10 mouse cellular contexts compared by ENCODE assay signal in the genomic region with DNA sequence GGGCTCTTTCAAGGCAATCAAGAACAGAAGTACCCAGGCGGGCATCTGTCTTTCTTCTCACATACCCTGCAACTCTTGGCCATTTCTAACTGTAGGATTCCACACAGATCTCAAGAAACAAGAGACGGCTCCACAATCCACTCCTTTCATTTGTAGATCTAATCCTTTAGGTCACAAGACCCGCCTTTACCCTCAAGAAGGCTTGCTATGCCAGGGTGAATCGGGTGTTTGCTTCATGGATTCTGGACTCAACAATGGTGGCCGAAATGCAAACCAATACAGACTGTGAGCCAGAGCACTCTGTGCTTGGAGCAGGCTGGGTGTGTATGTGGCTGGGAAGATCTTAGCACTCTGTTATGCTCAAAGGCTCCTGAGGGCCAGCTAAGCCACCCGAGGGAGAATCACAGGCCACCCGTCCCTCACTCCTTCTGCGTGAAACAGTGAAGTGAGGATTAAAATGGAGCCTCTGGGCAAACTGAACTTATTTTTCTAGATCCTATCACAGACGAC.
A peak's percentile ranks its signal among the peaks of the same experiment; 100 is the strongest.
DNase-seq lines count a peak whose midpoint lies in the region; ATAC-seq lines count a peak whose summit lies in the region.
"Had no signal": no experiment of that assay in that cellular context is flagged by ENCODE, and none has a peak within 500 bp of the region (broad histone marks: within the 10 kb centered on the region; RNA-seq: fewer than 3 reads in every experiment).

No protein-coding gene starts in this region.

- WGBS in lung, embryonic 15.5 days = 50% methylated on average over 9 of the region's 9 CpGs
- WGBS in forebrain, embryonic 15.5 days = 15% methylated on average over 9 of the region's 9 CpGs
- 65% methylated on average over 9 of the region's 9 CpGs for WGBS in limb, embryonic 13.5 days
- WGBS in stomach, embryonic 16.5 days = 52% methylated on average over 9 of the region's 9 CpGs

- H3K9ac ChIP-seq in lung, embryonic 15.5 days = no peak overlapping the region
- H3K9ac ChIP-seq in forebrain, embryonic 15.5 days (replicated peaks) = peak overlapping the region; percentile 31; the same call in 1 of the 2 replicates
- peak overlapping the region; percentile 48; the same call in 1 of the 2 replicates for H3K9ac ChIP-seq in limb, embryonic 13.5 days
- peak overlapping the region; percentile 54 for H3K9ac ChIP-seq in stomach, embryonic 16.5 days (ENCODE audit: low read length)
- H3K9ac ChIP-seq: liver, embryonic 13.5 days had no signal

- no peaks in the 10 kb centered on the region for H3K9me3 ChIP-seq in lung, embryonic 15.5 days
- H3K9me3 ChIP-seq in forebrain, embryonic 15.5 days = no peaks in the 10 kb centered on the region
- no peaks in the 10 kb centered on the region for H3K9me3 ChIP-seq in limb, embryonic 13.5 days
- H3K9me3 ChIP-seq in stomach, embryonic 16.5 days (replicated peaks; ENCODE audit: control insufficient read depth, low read length) = no peaks in the 10 kb centered on the region
- H3K9me3 ChIP-seq: G1E; liver, embryonic 13.5 days had no signal

- peaks cover 52% of the 10 kb centered on the region for H3K4me1 ChIP-seq in lung, embryonic 15.5 days
- peaks cover 67% of the 10 kb centered on the region for H3K4me1 ChIP-seq in forebrain, embryonic 15.5 days
- H3K4me1 ChIP-seq in limb, embryonic 13.5 days = peaks cover 60% of the 10 kb centered on the region
- H3K4me1 ChIP-seq in stomach, embryonic 16.5 days (ENCODE audit: control insufficient read depth, insufficient read depth, low read length) = peaks cover 15% of the 10 kb centered on the region

- peak overlapping the region; percentile 16 for H3K4me2 ChIP-seq in lung, embryonic 15.5 days
- peak overlapping the region; percentile 18 for H3K4me2 ChIP-seq in forebrain, embryonic 15.5 days (replicated peaks)
- peak overlapping the region; percentile 23 for H3K4me2 ChIP-seq in limb, embryonic 13.5 days (replicated peaks)
- H3K4me2 ChIP-seq in stomach, embryonic 16.5 days (ENCODE audit: low read depth, low read length) = peak overlapping the region; percentile 27; the same call in 1 of the 2 replicates
- H3K4me2 ChIP-seq: liver, embryonic 13.5 days had no signal

- no peak for DNase-seq in lung, postnatal 10 days
- DNase-seq in c-Kit-positive CD71-positive TER-119-positive erythroid progenitor cells, embryonic 14.5 days (ENCODE audit: low spot score) = no peak
- DNase-seq: adrenal gland, postnatal 25 days; liver, embryonic 13.5 days had no signal

- ATAC-seq in lung, embryonic 15.5 days (ENCODE audit: borderline replicate concordance, extremely low read depth, low FRiP score, low TSS enrichment) = no peak
- peak; percentile 31 for ATAC-seq in forebrain, embryonic 15.5 days (replicated peaks)
- ATAC-seq in limb, embryonic 13.5 days (ENCODE audit: low FRiP score, low read depth) = 0 out of 2 replicates have a peak, but pooled peaks have one; percentile 2
- ATAC-seq in stomach, embryonic 16.5 days (ENCODE audit: insufficient read depth, low FRiP score) = no peak
- no peak for ATAC-seq in megakaryocyte, adult 5-6 weeks (ENCODE audit: poor library complexity, severe bottlenecking)

- no peaks in the 10 kb centered on the region for H3K27me3 ChIP-seq in lung, embryonic 15.5 days
- H3K27me3 ChIP-seq in forebrain, embryonic 15.5 days = no peaks in the 10 kb centered on the region
- H3K27me3 ChIP-seq in limb, embryonic 13.5 days = no peaks in the 10 kb centered on the region
- H3K27me3 ChIP-seq in stomach, embryonic 16.5 days (ENCODE audit: control insufficient read depth, insufficient read depth, low read length) = no peaks in the 10 kb centered on the region
- H3K27me3 ChIP-seq: liver, embryonic 13.5 days had no signal

- no peak overlapping the region for H3K4me3 ChIP-seq in lung, embryonic 15.5 days
- no peak overlapping the region for H3K4me3 ChIP-seq in forebrain, embryonic 15.5 days
- no peak overlapping the region for H3K4me3 ChIP-seq in limb, embryonic 13.5 days
- H3K4me3 ChIP-seq in stomach, embryonic 16.5 days (replicated peaks; ENCODE audit: low read length) = no peak overlapping the region
- H3K4me3 ChIP-seq: liver, embryonic 13.5 days had no signal

- peak overlapping the region; percentile 65 for H3K27ac ChIP-seq in lung, embryonic 15.5 days
- peak overlapping the region; percentile 89 for H3K27ac ChIP-seq in forebrain, embryonic 15.5 days (replicated peaks)
- H3K27ac ChIP-seq in limb, embryonic 13.5 days = 0 out of 2 replicates have a peak overlapping the region, but pooled peaks have one; percentile 28
- peak overlapping the region; percentile 85 for H3K27ac ChIP-seq in stomach, embryonic 16.5 days (ENCODE audit: low read length)
- H3K27ac ChIP-seq: liver, embryonic 13.5 days had no signal

- H3K36me3 ChIP-seq in lung, embryonic 15.5 days = no peaks in the 10 kb centered on the region
- H3K36me3 ChIP-seq in forebrain, embryonic 15.5 days = no peaks in the 10 kb centered on the region
- H3K36me3 ChIP-seq in limb, embryonic 13.5 days = peaks cover 11% of the 10 kb centered on the region
- no peaks in the 10 kb centered on the region for H3K36me3 ChIP-seq in stomach, embryonic 16.5 days (ENCODE audit: control insufficient read depth, insufficient read depth, low read length)
- H3K36me3 ChIP-seq: liver, embryonic 13.5 days had no signal

Comparison
In these comparisons a context has a peak if more than half of its experiments do, and no peak if none do; other contexts are left out.
1. ATAC-seq: peak in forebrain, embryonic 15.5 days (single experiment) and limb, embryonic 13.5 days (single experiment); none in lung, embryonic 15.5 days (single experiment), stomach, embryonic 16.5 days (single experiment) and megakaryocyte, adult 5-6 weeks (single experiment).
2. H3K27ac ChIP-seq: peak in every context shown above with its lines; median percentile 89 in forebrain, embryonic 15.5 days; 85 in stomach, embryonic 16.5 days; 65 in lung, embryonic 15.5 days; 28 in limb, embryonic 13.5 days.
3. Peak in every context shown above with its lines, with median percentiles within 50 percentile points of each other: H3K4me2 ChIP-seq.